Mouse (Mus musculus): ENCODE results near the gene Ms4a10. TPM values are rescaled to one million over a fixed set of nuclear protein-coding genes. Genes with fewer than 3 reads are reported as not detected.

The Ms4a10 gene
- polyA plus RNA-seq, 1 experiment from 2014 or later, result not detected

GRCm38 (mm10) chr19:10936077-10936476 is 38.4 kb downstream of the Ms4a10 start:
- Histone ChIP-seq H3K27ac (ENCODE audit: low read length) (no peak overlapping the region), H3K9ac (ENCODE audit: low read depth, low read length) (no peak overlapping the region), H3K27me3 (ENCODE audit: control insufficient read depth, insufficient read depth, low read depth, low read length) (no peaks in the 10 kb centered on the region), H3K4me1 (ENCODE audit: control insufficient read depth, insufficient read depth, low read length) (peaks cover 11% of the 10 kb centered on the region), H3K36me3 (ENCODE audit: control insufficient read depth, insufficient read depth, low read length) (no peaks in the 10 kb centered on the region), H3K4me2 (ENCODE audit: low read length) (no peak overlapping the region), H3K9me3 (replicated peaks; ENCODE audit: control insufficient read depth, low read length, poor library complexity, severe bottlenecking) (no peaks in the 10 kb centered on the region), H3K4me3 (ENCODE audit: low read depth, low read length) (no peak overlapping the region)
- WGBS, result 91% methylated on average over 5 of the region's 5 CpGs
- no peak for ATAC-seq

- no peak overlapping the region for H3K4me3 ChIP-seq (ENCODE audit: low read depth, low read length)
- no peak overlapping the region for H3K27ac ChIP-seq (ENCODE audit: low read length)
- H3K4me2 ChIP-seq (ENCODE audit: low read length), result no peak overlapping the region
- no peaks in the 10 kb centered on the region for H3K9me3 ChIP-seq (replicated peaks; ENCODE audit: control insufficient read depth, low read length, poor library complexity, severe bottlenecking)
- peaks cover under 1% of the 10 kb centered on the region; the same call in 1 of the 2 replicates for H3K4me1 ChIP-seq (ENCODE audit: control insufficient read depth, insufficient read depth, low read length)
- WGBS, result 15% methylated on average over 5 of the region's 5 CpGs
- no peaks in the 10 kb centered on the region for H3K27me3 ChIP-seq (ENCODE audit: control insufficient read depth, insufficient read depth, low read depth, low read length)
- no peaks in the 10 kb centered on the region for H3K36me3 ChIP-seq (ENCODE audit: control insufficient read depth, insufficient read depth, low read length)
- ATAC-seq, result no peak
- no peak overlapping the region for H3K9ac ChIP-seq (ENCODE audit: low read depth, low read length)
These were observed 39.4 kb downstream of the Ms4a10 start for GRCm38 (mm10) chr19:10935029-10935428.

GRCm38 (mm10) chr19:10930641-10931040 is 43.8 kb downstream of the Ms4a10 start:
- Histone ChIP-seq H3K9ac (ENCODE audit: low read depth, low read length) (no peak overlapping the region), H3K4me3 (ENCODE audit: low read depth, low read length) (no peak overlapping the region), H3K4me2 (ENCODE audit: low read length) (no peak overlapping the region), H3K4me1 (ENCODE audit: control insufficient read depth, insufficient read depth, low read length) (no peaks in the 10 kb centered on the region), H3K27me3 (ENCODE audit: control insufficient read depth, insufficient read depth, low read depth, low read length) (no peaks in the 10 kb centered on the region), H3K9me3 (replicated peaks; ENCODE audit: control insufficient read depth, low read length, poor library complexity, severe bottlenecking) (no peaks in the 10 kb centered on the region), H3K36me3 (ENCODE audit: control insufficient read depth, insufficient read depth, low read length) (no peaks in the 10 kb centered on the region), H3K27ac (ENCODE audit: low read length) (no peak overlapping the region)
- WGBS, result 80% methylated on average over 2 of the region's 2 CpGs
- no peak for ATAC-seq

- Histone ChIP-seq H3K4me3 (ENCODE audit: low read depth, low read length) (no peak overlapping the region), H3K4me1 (ENCODE audit: control insufficient read depth, insufficient read depth, low read length) (no peaks in the 10 kb centered on the region), H3K9me3 (replicated peaks; ENCODE audit: control insufficient read depth, low read length, poor library complexity, severe bottlenecking) (no peaks in the 10 kb centered on the region), H3K9ac (ENCODE audit: low read depth, low read length) (no peak overlapping the region), H3K4me2 (ENCODE audit: low read length) (no peak overlapping the region), H3K36me3 (ENCODE audit: control insufficient read depth, insufficient read depth, low read length) (no peaks in the 10 kb centered on the region), H3K27me3 (ENCODE audit: control insufficient read depth, insufficient read depth, low read depth, low read length) (no peaks in the 10 kb centered on the region), H3K27ac (ENCODE audit: low read length) (no peak overlapping the region)
- ATAC-seq, result no peak
- 39% methylated on average over 4 of the region's 4 CpGs for WGBS
These were observed 47.8 kb downstream of the Ms4a10 start for GRCm38 (mm10) chr19:10926666-10927065.

GRCm38 (mm10) chr19:10926123-10926621 is 48.3 kb downstream of the Ms4a10 start:
- no peak overlapping the region for H3K9ac ChIP-seq (ENCODE audit: low read depth, low read length)
- H3K27me3 ChIP-seq (ENCODE audit: control insufficient read depth, insufficient read depth, low read depth, low read length), result no peaks in the 10 kb centered on the region
- H3K9me3 ChIP-seq (replicated peaks; ENCODE audit: control insufficient read depth, low read length, poor library complexity, severe bottlenecking), result no peaks in the 10 kb centered on the region
- no peak overlapping the region for H3K27ac ChIP-seq (ENCODE audit: low read length)
- H3K4me1 ChIP-seq (ENCODE audit: control insufficient read depth, insufficient read depth, low read length), result no peaks in the 10 kb centered on the region
- H3K36me3 ChIP-seq (ENCODE audit: control insufficient read depth, insufficient read depth, low read length), result no peaks in the 10 kb centered on the region
- WGBS, result 21% methylated on average over 6 of the region's 6 CpGs
- H3K4me3 ChIP-seq (ENCODE audit: low read depth, low read length), result no peak overlapping the region
- H3K4me2 ChIP-seq (ENCODE audit: low read length), result no peak overlapping the region
- ATAC-seq, result no peak

GRCm38 (mm10) chr19:10924220-10924619 is 50.2 kb downstream of the Ms4a10 start:
- Histone ChIP-seq H3K4me2 (ENCODE audit: low read length) (no peak overlapping the region), H3K36me3 (ENCODE audit: control insufficient read depth, insufficient read depth, low read length) (no peaks in the 10 kb centered on the region), H3K4me3 (ENCODE audit: low read depth, low read length) (no peak overlapping the region), H3K4me1 (ENCODE audit: control insufficient read depth, insufficient read depth, low read length) (no peaks in the 10 kb centered on the region), H3K9ac (ENCODE audit: low read depth, low read length) (no peak overlapping the region), H3K27ac (ENCODE audit: low read length) (no peak overlapping the region), H3K9me3 (replicated peaks; ENCODE audit: control insufficient read depth, low read length, poor library complexity, severe bottlenecking) (no peaks in the 10 kb centered on the region), H3K27me3 (ENCODE audit: control insufficient read depth, insufficient read depth, low read depth, low read length) (no peaks in the 10 kb centered on the region)
- 66% methylated on average over 4 of the region's 4 CpGs for whole genome bisulfite sequencing
- ATAC-seq, result no peak

GRCm38 (mm10) chr19:10921058-10921457 is 53.4 kb downstream of the Ms4a10 start:
- Histone ChIP-seq H3K27me3 (ENCODE audit: control insufficient read depth, insufficient read depth, low read depth, low read length) (no peaks in the 10 kb centered on the region), H3K4me2 (ENCODE audit: low read length) (no peak overlapping the region), H3K27ac (ENCODE audit: low read length) (no peak overlapping the region), H3K9ac (ENCODE audit: low read depth, low read length) (no peak overlapping the region), H3K36me3 (ENCODE audit: control insufficient read depth, insufficient read depth, low read length) (no peaks in the 10 kb centered on the region), H3K4me3 (ENCODE audit: low read depth, low read length) (no peak overlapping the region), H3K4me1 (ENCODE audit: control insufficient read depth, insufficient read depth, low read length) (0 out of 2 replicates have a peak, but pooled peaks cover 2% of the 10 kb centered on the region), H3K9me3 (replicated peaks; ENCODE audit: control insufficient read depth, low read length, poor library complexity, severe bottlenecking) (no peaks in the 10 kb centered on the region)
- ATAC-seq, result no peak
- 70% methylated on average over 3 of the region's 3 CpGs for WGBS

- WGBS, result 68% methylated on average over 2 of the region's 2 CpGs
- no peaks in the 10 kb centered on the region for H3K9me3 ChIP-seq (replicated peaks; ENCODE audit: control insufficient read depth, low read length, poor library complexity, severe bottlenecking)
- no peak for ATAC-seq
- no peak within 1 kb of the TSS for H3K4me3 ChIP-seq (ENCODE audit: low read depth, low read length)
- no peak within 1 kb of the TSS for H3K9ac ChIP-seq (ENCODE audit: low read depth, low read length)
- H3K4me1 ChIP-seq (ENCODE audit: control insufficient read depth, insufficient read depth, low read length), result 0 out of 2 replicates have a peak, but pooled peaks cover 2% of the 10 kb centered on the region
- H3K27ac ChIP-seq (ENCODE audit: low read length), result no peak within 1 kb of the TSS
- no peak within 1 kb of the TSS for H3K4me2 ChIP-seq (ENCODE audit: low read length)
- H3K36me3 ChIP-seq (ENCODE audit: control insufficient read depth, insufficient read depth, low read length), result no peaks in the 10 kb centered on the region
- H3K27me3 ChIP-seq (ENCODE audit: control insufficient read depth, insufficient read depth, low read depth, low read length), result no peaks in the 10 kb centered on the region
These were observed 53.9 kb downstream of the Ms4a10 start, which contains the start of gene Zp1 for GRCm38 (mm10) chr19:10920532-10920931. Zp1 (minus strand) TSS chr19:10920632.

- no peak overlapping the region for H3K4me3 ChIP-seq (ENCODE audit: low read depth, low read length)
- ATAC-seq, result peak; percentile 78
- no peak overlapping the region for H3K9ac ChIP-seq (ENCODE audit: low read depth, low read length)
- 0 out of 2 replicates have a peak, but pooled peaks cover 2% of the 10 kb centered on the region for H3K4me1 ChIP-seq (ENCODE audit: control insufficient read depth, insufficient read depth, low read length)
- H3K36me3 ChIP-seq (ENCODE audit: control insufficient read depth, insufficient read depth, low read length), result no peaks in the 10 kb centered on the region
- H3K27ac ChIP-seq (ENCODE audit: low read length), result no peak overlapping the region
- WGBS, result 77% methylated on average over 10 of the region's 10 CpGs
- H3K9me3 ChIP-seq (replicated peaks; ENCODE audit: control insufficient read depth, low read length, poor library complexity, severe bottlenecking), result no peaks in the 10 kb centered on the region
- no peak overlapping the region for H3K4me2 ChIP-seq (ENCODE audit: low read length)
- H3K27me3 ChIP-seq (ENCODE audit: control insufficient read depth, insufficient read depth, low read depth, low read length), result no peaks in the 10 kb centered on the region
These were observed 56.0 kb downstream of the Ms4a10 start for GRCm38 (mm10) chr19:10918321-10918991.
